Mouse (Mus musculus) heart, embryonic 10.5 days (tissue): ENCODE data around the gene Grtp1. TPM values are rescaled to one million over a fixed set of nuclear protein-coding genes. Genes with fewer than 3 reads are reported as not detected.
A peak's percentile ranks its signal among the peaks of the same experiment; 100 is the strongest.

ENCODE experiments used
- DNase-seq: peaks from one replicate; pipeline ENCODE4 v3.0.0-alpha.2; 2017; ENCODE audit warnings: low spot score
- H3K27ac ChIP-seq: fragments of 300-500 bp; sonication (generic); 2 replicates; pipeline ENCODE4 v1.5.1; 2016; ENCODE audit warnings: mild to moderate bottlenecking
- H3K27me3 ChIP-seq: fragments of 300-500 bp; sonication (generic); 2 replicates; pipeline ENCODE4 v1.6.1; 2016; ENCODE audit warnings: mild to moderate bottlenecking; ENCODE audit not compliant: poor library complexity, insufficient read depth, severe bottlenecking
- H3K36me3 ChIP-seq: fragments of 300-500 bp; sonication (generic); 2 replicates; pipeline ENCODE4 v1.6.1; 2016; ENCODE audit warnings: mild to moderate bottlenecking, moderate library complexity
- H3K4me1 ChIP-seq: fragments of 300-500 bp; sonication (generic); 2 replicates; pipeline ENCODE4 v1.6.1; 2016; ENCODE audit warnings: mild to moderate bottlenecking
- H3K4me3 ChIP-seq: fragments of 300-500 bp; sonication (generic); 2 replicates; pipeline ENCODE4 v1.5.1; 2016; ENCODE audit warnings: mild to moderate bottlenecking, moderate library complexity
- H3K9me3 ChIP-seq: fragments of 300-500 bp; sonication (generic); 2 replicates; pipeline ENCODE4 v1.6.1; 2016; ENCODE audit warnings: mild to moderate bottlenecking, moderate library complexity
- WGBS: fragments of 180-500 bp; shearing (Covaris S2); methylation state at CpG from one replicate; pipeline ENCODE4 v1.1.7; 2016; 5-methylcytosine and 5-hydroxymethylcytosine counted together
- microRNA counts: library from miRNA; unstranded; fragments of <30 nt; microRNA quantifications from one replicate; lab custom pipeline; 2017
- microRNA-seq: library from miRNA; unstranded; fragments of <30 nt; microRNA quantifications from one replicate; pipeline ENCODE4, GENCODE M21; 2017
- polyA plus RNA-seq: library from polyadenylated mRNA; unstranded; fragments of >200 nt; fragmentation: Nextera tagmentation; extraction: Ambion mirVana; gene quantifications from 2 replicates; pipeline ENCODE4 v1.2.1, GENCODE M21; 2016

The Grtp1 gene
- polyA plus RNA-seq, 1 experiment from 2014 or later: 30.5 TPM

- Histone ChIP-seq H3K4me3 (no peak overlapping the region), H3K27me3 (no peaks in the 10 kb centered on the region), H3K4me1 (peaks cover 32% of the 10 kb centered on the region), H3K27ac (no peak overlapping the region), H3K9me3 (no peaks in the 10 kb centered on the region), H3K36me3 (peaks cover 81% of the 10 kb centered on the region)
- DNase-seq: no peak
- WGBS: 70% methylated on average over 7 of the region's 7 CpGs
These were observed 77.5 kb downstream of the Grtp1 start for GRCm38 (mm10) chr8:13122887-13123421.

MicroRNA genes within 50 kb of the gene (microRNA counts, 519-probe panel; counts per million panel counts)
- microRNA mmu-miR-1968 (lab: Ali Mortazavi, UCI): not detected

Small RNAs within 50 kb of the gene (microRNA-seq; reads per million reads assigned to microRNA genes)
- gene Mir1968 (61.1 reads per million, percentile 45 among the genes with 10 or more reads in this experiment), gene Mir7065 (not detected)

Other genes starting within 250 kb of the Grtp1 start
- gene F7, start 174.6 kb downstream of the Grtp1 start, polyA plus RNA-seq: 0.07 and 1.0 TPM in 2 replicates
- gene F10, start 163.3 kb downstream of the Grtp1 start, polyA plus RNA-seq: 3.4 and 12.1 TPM in 2 replicates
- gene Proz, start 139.7 kb downstream of the Grtp1 start, polyA plus RNA-seq: 0.38 and 1.9 TPM in 2 replicates
- gene Pcid2, start 95.2 kb downstream of the Grtp1 start, polyA plus RNA-seq: 33.0 and 39.4 TPM in 2 replicates
- gene Cul4a, start 95.0 kb downstream of the Grtp1 start, polyA plus RNA-seq: 107 and 124 TPM in 2 replicates
- gene Lamp1, start 41.5 kb downstream of the Grtp1 start, polyA plus RNA-seq: 290 and 334 TPM in 2 replicates
- gene Adprhl1, start 53.5 kb upstream of the Grtp1 start, polyA plus RNA-seq: 49.3 and 117 TPM in 2 replicates
- 23.5 and 27.3 TPM in 2 replicates for gene Dcun1d2, start 87.5 kb upstream of the Grtp1 start, polyA plus RNA-seq
- gene Tmco3, start 87.6 kb upstream of the Grtp1 start, polyA plus RNA-seq: 37.5 and 39.6 TPM in 2 replicates
- gene Tfdp1, start 138.1 kb upstream of the Grtp1 start, polyA plus RNA-seq: 120 and 144 TPM in 2 replicates
- gene Atp4b, start 196.2 kb upstream of the Grtp1 start, polyA plus RNA-seq: not detected in 2 replicates
- gene Grk1, start 204.5 kb upstream of the Grtp1 start, polyA plus RNA-seq: 0.10 TPM in 1 of 2 replicates, not detected in the other
- 0.18 TPM in 1 of 2 replicates, not detected in the other for gene Tmem255b, start 234.6 kb upstream of the Grtp1 start, polyA plus RNA-seq